ENCODE assay signal across 8 mouse cellular contexts in genomic region chr7:28436271-28436904, GRCm38 (mm10). TPM values are rescaled to one million over a fixed set of nuclear protein-coding genes. Genes with fewer than 3 reads are reported as not detected.
A peak's percentile ranks its signal among the peaks of the same experiment; 100 is the strongest.
DNase-seq lines count a peak whose midpoint lies in the region; ATAC-seq and TF ChIP-seq lines count a peak whose summit lies in the region.

No protein-coding gene starts in this region.

- peak overlapping the region; percentile 86 for H3K4me2 ChIP-seq in CH12.LX (ENCODE audit: insufficient read depth, low read depth, poor library complexity, severe bottlenecking)
- peak overlapping the region; percentile 73 for H3K4me2 ChIP-seq in forebrain, embryonic 11.5 days (ENCODE audit: low read depth, low read length, severe bottlenecking)
- peak overlapping the region; percentile 89 for H3K4me2 ChIP-seq in heart, embryonic 16.5 days (ENCODE audit: low read depth, low read length)
- H3K4me2 ChIP-seq in liver, embryonic 15.5 days = peak overlapping the region; percentile 91
- H3K4me2 ChIP-seq in neural tube, embryonic 12.5 days (replicated peaks) = peak overlapping the region; percentile 71

- H3K79me2 ChIP-seq in CH12.LX (replicated peaks; ENCODE audit: control insufficient read depth, extremely low read depth, insufficient read depth, poor library complexity, severe bottlenecking) = peaks cover 7% of the 10 kb centered on the region

- peaks cover 0 to 15% of the 10 kb centered on the region in 2 experiments for H3K36me3 ChIP-seq in CH12.LX (replicated peaks in 1 of 2; ENCODE audit: control insufficient read depth in 1 of 2, insufficient read depth in 1 of 2, low read length in 1 of 2)
- H3K36me3 ChIP-seq in forebrain, embryonic 11.5 days (ENCODE audit: control insufficient read depth, insufficient read depth, low read length) = no peaks in the 10 kb centered on the region; the same call in 1 of the 2 replicates
- no peaks in the 10 kb centered on the region for H3K36me3 ChIP-seq in heart, embryonic 16.5 days (ENCODE audit: control insufficient read depth, insufficient read depth)
- peaks cover 11% of the 10 kb centered on the region for H3K36me3 ChIP-seq in liver, embryonic 15.5 days (replicated peaks)
- peaks cover 7% of the 10 kb centered on the region for H3K36me3 ChIP-seq in neural tube, embryonic 12.5 days

- ATAC-seq in forebrain, embryonic 11.5 days (replicated peaks; ENCODE audit: low FRiP score) = peak; percentile 99
- ATAC-seq in heart, embryonic 16.5 days (replicated peaks; ENCODE audit: extremely low read depth, insufficient read depth, low FRiP score) = peak; percentile 98
- ATAC-seq in liver, embryonic 15.5 days (ENCODE audit: insufficient read depth) = peak; percentile 94
- ATAC-seq in neural tube, embryonic 12.5 days (ENCODE audit: low FRiP score, low read depth) = peak; percentile 99

- in situ Hi-C loops in CH12.LX (cut with MboI; ENCODE audit: low pct_ligation_motif_present, low pct_unique_long_range_greater_than_20kb, low sequenced_read_pairs) = loop anchor here (5.0 kb wide), 1 partner anchor 96 kb away; no protein-coding TSS in a partner anchor

- H3K4me1 ChIP-seq in CH12.LX (ENCODE audit: control insufficient read depth in 1 of 2, insufficient read depth in 2 of 2) = peaks cover 4 to 63% of the 10 kb centered on the region in 2 experiments; a peak in 3 of 4 replicates
- H3K4me1 ChIP-seq in forebrain, embryonic 11.5 days (replicated peaks; ENCODE audit: control insufficient read depth, insufficient read depth, low read length) = peaks cover 13% of the 10 kb centered on the region
- H3K4me1 ChIP-seq in heart, embryonic 16.5 days (ENCODE audit: control insufficient read depth, insufficient read depth, low read length) = peaks cover 36% of the 10 kb centered on the region
- peaks cover 57% of the 10 kb centered on the region for H3K4me1 ChIP-seq in liver, embryonic 15.5 days (replicated peaks)
- H3K4me1 ChIP-seq in neural tube, embryonic 12.5 days = peaks cover 23% of the 10 kb centered on the region

- TF ChIP-seq CTCF in CH12.LX (conservative IDR thresholded peaks at IDR 0.05 in 1 of 2, IDR thresholded peaks at IDR 0.05 in 1 of 2; ENCODE audit: low read depth in 2 of 2, low read length in 2 of 2) = peak in 1 of 2 experiments; percentile 78; a peak in 2 of 4 replicates

- H3K9me3 ChIP-seq in CH12.LX (replicated peaks; ENCODE audit: low read length) = no peaks in the 10 kb centered on the region
- no peaks in the 10 kb centered on the region for H3K9me3 ChIP-seq in forebrain, embryonic 11.5 days (ENCODE audit: control insufficient read depth, low read length)
- H3K9me3 ChIP-seq in heart, embryonic 16.5 days (replicated peaks; ENCODE audit: control insufficient read depth, low read length) = no peaks in the 10 kb centered on the region
- H3K9me3 ChIP-seq in liver, embryonic 15.5 days (replicated peaks) = no peaks in the 10 kb centered on the region
- H3K9me3 ChIP-seq in neural tube, embryonic 12.5 days = no peaks in the 10 kb centered on the region

- no peak for TF ChIP-seq EP300 in CH12.LX (IDR thresholded peaks at IDR 0.05; ENCODE audit: low read length)

- DNase-seq in CH12.LX (ENCODE audit: extremely low read depth) = peak; percentile 99
- peak; percentile 98 for DNase-seq in c-Kit-positive CD71-positive TER-119-negative erythroid progenitor cells, embryonic 14.5 days (ENCODE audit: low read depth)
- DNase-seq in forebrain, embryonic 11.5 days (ENCODE audit: low spot score) = peak; percentile 100
- DNase-seq in kidney, postnatal 36 days = peak; percentile 100
- peak; percentile 100 for DNase-seq in telencephalon, adult 2 months (ENCODE audit: low read depth, low spot score)

- peak overlapping the region; percentile 88 for H3K9ac ChIP-seq in CH12.LX (ENCODE audit: insufficient read depth, low read depth)
- peak overlapping the region; percentile 85 for H3K9ac ChIP-seq in forebrain, embryonic 11.5 days (ENCODE audit: low read length)
- peak overlapping the region; percentile 98 for H3K9ac ChIP-seq in heart, embryonic 16.5 days (ENCODE audit: low read length)
- peak overlapping the region; percentile 96 for H3K9ac ChIP-seq in liver, embryonic 15.5 days
- peak overlapping the region; percentile 95 for H3K9ac ChIP-seq in neural tube, embryonic 12.5 days

- H3K27ac ChIP-seq in CH12.LX (ENCODE audit: insufficient read depth, low read depth) = peak overlapping the region; percentile 53
- H3K27ac ChIP-seq in forebrain, embryonic 11.5 days (ENCODE audit: low read depth, low read length) = no peak overlapping the region
- H3K27ac ChIP-seq in heart, embryonic 16.5 days (ENCODE audit: low read length) = peak overlapping the region; percentile 80
- peak overlapping the region; percentile 83 for H3K27ac ChIP-seq in liver, embryonic 15.5 days (replicated peaks)
- H3K27ac ChIP-seq in neural tube, embryonic 12.5 days = 0 out of 2 replicates have a peak overlapping the region, but pooled peaks have one; percentile 2

- H3K27me3 ChIP-seq in CH12.LX (replicated peaks) = no peaks in the 10 kb centered on the region
- H3K27me3 ChIP-seq in forebrain, embryonic 11.5 days (ENCODE audit: control insufficient read depth, insufficient read depth, low read length) = no peaks in the 10 kb centered on the region
- no peaks in the 10 kb centered on the region for H3K27me3 ChIP-seq in heart, embryonic 16.5 days (ENCODE audit: control insufficient read depth, insufficient read depth, low read length)
- H3K27me3 ChIP-seq in liver, embryonic 15.5 days = no peaks in the 10 kb centered on the region
- H3K27me3 ChIP-seq in neural tube, embryonic 12.5 days (replicated peaks) = no peaks in the 10 kb centered on the region

- under 1% methylated on average over 49 of the region's 64 CpGs for WGBS in forebrain, embryonic 11.5 days
- WGBS in heart, embryonic 16.5 days = under 1% methylated on average over 59 of the region's 64 CpGs
- WGBS in liver, embryonic 15.5 days (ENCODE audit: insufficient replicate concordance) = under 1% methylated on average over 64 of the region's 64 CpGs
- WGBS in neural tube, embryonic 12.5 days = under 1% methylated on average over 64 of the region's 64 CpGs

- TF ChIP-seq RAD21 in CH12.LX (IDR thresholded peaks at IDR 0.05; ENCODE audit: low read depth, low read length) = peak; percentile 34

- dilution Hi-C loops in CH12.LX (cut with MboI; ENCODE audit: extremely low pct_ligation_motif_present, extremely low pct_unique_long_range_greater_than_20kb, low sequenced_read_pairs) = no loop called here

- peak; percentile 64; the same call in 1 of the 2 replicates for TF ChIP-seq POLR2A in CH12.LX (IDR thresholded peaks at IDR 0.05; ENCODE audit: low read depth, low read length)

- H3K4me3 ChIP-seq in CH12.LX (replicated peaks in 1 of 3; ENCODE audit: low read depth in 2 of 3, low read length in 2 of 3, poor library complexity in 1 of 3) = peak overlapping the region; percentile 55 to 79 (median 76)
- peak overlapping the region; percentile 75 for H3K4me3 ChIP-seq in forebrain, embryonic 11.5 days (ENCODE audit: low read depth, low read length)
- peak overlapping the region; percentile 92 for H3K4me3 ChIP-seq in heart, embryonic 16.5 days (ENCODE audit: low read length)
- peak overlapping the region; percentile 89 for H3K4me3 ChIP-seq in liver, embryonic 15.5 days (replicated peaks)
- H3K4me3 ChIP-seq in neural tube, embryonic 12.5 days = peak overlapping the region; percentile 84

RNA-seq across cellular contexts. Expression of gene Gmfg, which starts 0.9 kb away (rescaled TPM):
- 64.3 and 87.9 TPM in 2 replicates for total RNA-seq in CH12.LX (2012; rRNA removed)
- 51.6 and 52.3 TPM in 2 replicates for total RNA-seq in CH12.LX (2014; rRNA removed)
- polyA plus RNA-seq in CH12.LX (2012; ENCODE audit: insufficient read length, low read depth) = 45.1 and 45.9 TPM in 2 replicates
- 4.0 and 4.9 TPM in 2 replicates for polyA plus RNA-seq in forebrain, embryonic 11.5 days (2014; fragmentation: Nextera tagmentation; extraction: Ambion mirVana)
- polyA plus RNA-seq in heart, embryonic 16.5 days (2015; fragmentation: Nextera tagmentation; extraction: Ambion mirVana) = 17.9 and 32.7 TPM in 2 replicates
- polyA plus RNA-seq in liver, embryonic 15.5 days (2015; fragmentation: Nextera tagmentation; extraction: Ambion mirVana) = 32.4 and 35.6 TPM in 2 replicates
- 6.6 and 8.1 TPM in 2 replicates for polyA plus RNA-seq in neural tube, embryonic 12.5 days (2016; fragmentation: Nextera tagmentation; extraction: Ambion mirVana)

RNA-seq across cellular contexts. Expression of gene Lrfn1, which starts 15.4 kb away (rescaled TPM):
- total RNA-seq in CH12.LX (2012; rRNA removed) = 1.9 and 2.7 TPM in 2 replicates
- 0.31 and 0.67 TPM in 2 replicates for total RNA-seq in CH12.LX (2014; rRNA removed)
- polyA plus RNA-seq in CH12.LX (2012; ENCODE audit: insufficient read length, low read depth) = 0.99 and 1.00 TPM in 2 replicates
- 6.1 and 8.2 TPM in 2 replicates for polyA plus RNA-seq in forebrain, embryonic 11.5 days (2014; fragmentation: Nextera tagmentation; extraction: Ambion mirVana)
- polyA plus RNA-seq in heart, embryonic 16.5 days (2015; fragmentation: Nextera tagmentation; extraction: Ambion mirVana) = 0.72 and 0.80 TPM in 2 replicates
- polyA plus RNA-seq in liver, embryonic 15.5 days (2015; fragmentation: Nextera tagmentation; extraction: Ambion mirVana) = 0.09 and 0.20 TPM in 2 replicates
- 16.6 and 18.8 TPM in 2 replicates for polyA plus RNA-seq in neural tube, embryonic 12.5 days (2016; fragmentation: Nextera tagmentation; extraction: Ambion mirVana)

RNA-seq across cellular contexts. Expression of gene Paf1, which starts 43.6 kb away (rescaled TPM):
- 45.9 and 71.0 TPM in 2 replicates for total RNA-seq in CH12.LX (2012; rRNA removed)
- 42.2 and 57.8 TPM in 2 replicates for total RNA-seq in CH12.LX (2014; rRNA removed)
- 105 and 151 TPM in 2 replicates for polyA plus RNA-seq in CH12.LX (2012; ENCODE audit: insufficient read length, low read depth)
- polyA plus RNA-seq in forebrain, embryonic 11.5 days (2014; fragmentation: Nextera tagmentation; extraction: Ambion mirVana) = 82.0 and 82.9 TPM in 2 replicates
- polyA plus RNA-seq in heart, embryonic 16.5 days (2015; fragmentation: Nextera tagmentation; extraction: Ambion mirVana) = 78.9 and 79.9 TPM in 2 replicates
- 24.6 and 26.2 TPM in 2 replicates for polyA plus RNA-seq in liver, embryonic 15.5 days (2015; fragmentation: Nextera tagmentation; extraction: Ambion mirVana)
- polyA plus RNA-seq in neural tube, embryonic 12.5 days (2016; fragmentation: Nextera tagmentation; extraction: Ambion mirVana) = 85.3 and 87.8 TPM in 2 replicates

RNA-seq across cellular contexts. Expression of gene Med29, which starts 43.9 kb away (rescaled TPM):
- total RNA-seq in CH12.LX (2012; rRNA removed) = 23.5 and 27.8 TPM in 2 replicates
- 19.4 and 19.8 TPM in 2 replicates for total RNA-seq in CH12.LX (2014; rRNA removed)
- polyA plus RNA-seq in CH12.LX (2012; ENCODE audit: insufficient read length, low read depth) = 25.4 and 26.9 TPM in 2 replicates
- 40.1 and 46.1 TPM in 2 replicates for polyA plus RNA-seq in forebrain, embryonic 11.5 days (2014; fragmentation: Nextera tagmentation; extraction: Ambion mirVana)
- polyA plus RNA-seq in heart, embryonic 16.5 days (2015; fragmentation: Nextera tagmentation; extraction: Ambion mirVana) = 41.3 and 50.1 TPM in 2 replicates
- polyA plus RNA-seq in liver, embryonic 15.5 days (2015; fragmentation: Nextera tagmentation; extraction: Ambion mirVana) = 23.9 and 25.6 TPM in 2 replicates
- polyA plus RNA-seq in neural tube, embryonic 12.5 days (2016; fragmentation: Nextera tagmentation; extraction: Ambion mirVana) = 42.9 and 43.9 TPM in 2 replicates

RNA-seq across cellular contexts. Expression of gene Zfp36, which starts 56.3 kb away (rescaled TPM):
- 2.8 and 3.5 TPM in 2 replicates for total RNA-seq in CH12.LX (2012; rRNA removed)
- total RNA-seq in CH12.LX (2014; rRNA removed) = 1.1 and 1.9 TPM in 2 replicates
- polyA plus RNA-seq in CH12.LX (2012; ENCODE audit: insufficient read length, low read depth) = 8.9 and 9.9 TPM in 2 replicates
- 4.5 and 5.2 TPM in 2 replicates for polyA plus RNA-seq in forebrain, embryonic 11.5 days (2014; fragmentation: Nextera tagmentation; extraction: Ambion mirVana)
- polyA plus RNA-seq in heart, embryonic 16.5 days (2015; fragmentation: Nextera tagmentation; extraction: Ambion mirVana) = 15.4 and 18.5 TPM in 2 replicates
- polyA plus RNA-seq in liver, embryonic 15.5 days (2015; fragmentation: Nextera tagmentation; extraction: Ambion mirVana) = 8.3 and 8.8 TPM in 2 replicates
- polyA plus RNA-seq in neural tube, embryonic 12.5 days (2016; fragmentation: Nextera tagmentation; extraction: Ambion mirVana) = 5.6 and 6.5 TPM in 2 replicates
